Mouse (Mus musculus) liver, embryonic 14.5 days (tissue): ENCODE measurements around the gene Mtf2. TPM values are rescaled to one million over a fixed set of nuclear protein-coding genes. Genes with fewer than 3 reads are reported as not detected.

Experiments used
- ATAC-seq: fragments of 200-750 bp; cut with Nextera tagmentation; 2 replicates; pipeline ENCODE4 v1.8.0; 2017; ENCODE audit warnings: moderate number of reproducible peaks, mild to moderate bottlenecking, moderate library complexity; ENCODE audit not compliant: insufficient read depth
- DNase-seq, 3 experiments: peaks; one replicate each; pipeline ENCODE4 v3.0.0-alpha.2; 2012 to 2013; ENCODE audit warnings: low read depth in 3 of 3, low spot score in 3 of 3
- H3K27ac ChIP-seq: fragments of 300-500 bp; sonication (generic); 2 replicates; pipeline ENCODE4 v1.5.1; 2014; ENCODE audit warnings: moderate library complexity, mild to moderate bottlenecking, control low read depth, inconsistent platforms
- H3K27me3 ChIP-seq: fragments of 300-500 bp; sonication (generic); 2 replicates; pipeline ENCODE4 v1.6.1; 2014; ENCODE audit warnings: mild to moderate bottlenecking, low read length, moderate library complexity; ENCODE audit not compliant: control insufficient read depth, insufficient read depth
- H3K36me3 ChIP-seq: fragments of 300-500 bp; sonication (generic); replicated peaks from 2 replicates; pipeline ENCODE4 v1.6.1; 2014; ENCODE audit warnings: low read depth; ENCODE audit not compliant: control insufficient read depth, insufficient read depth
- H3K4me1 ChIP-seq, 2 experiments: fragments of 200-500 bp in 1 of 2; fragments of 300-500 bp in 1 of 2; sonication (generic) in 1 of 2; replicated peaks; 2 replicates each; pipeline ENCODE4 v1.6.1; 2012 to 2014; ENCODE audit warnings: antibody characterized with exemption in 1 of 2, inconsistent platforms in 1 of 2, low read length in 1 of 2; ENCODE audit not compliant: control insufficient read depth in 2 of 2, insufficient read depth in 2 of 2
- H3K4me2 ChIP-seq: fragments of 300-500 bp; sonication (generic); 2 replicates; pipeline ENCODE4 v1.6.1; 2014; ENCODE audit warnings: low read depth, mild to moderate bottlenecking, control low read depth, moderate library complexity
- H3K4me3 ChIP-seq, 2 experiments: fragments of 200-500 bp in 1 of 2; fragments of 300-500 bp in 1 of 2; sonication (generic) in 1 of 2; 2 replicates each; pipeline ENCODE4 v1.5.1; 2012 to 2014; ENCODE audit warnings: low read depth in 2 of 2, low read length in 2 of 2, mild to moderate bottlenecking in 2 of 2, control low read depth in 1 of 2, inconsistent platforms in 1 of 2, moderate library complexity in 1 of 2; ENCODE audit not compliant: insufficient read depth in 1 of 2
- H3K9ac ChIP-seq: fragments of 300-500 bp; sonication (generic); replicated peaks from 2 replicates; pipeline ENCODE4 v1.6.1; 2014; ENCODE audit warnings: mild to moderate bottlenecking, control low read depth, moderate library complexity
- H3K9me3 ChIP-seq: fragments of 300-500 bp; sonication (generic); 2 replicates; pipeline ENCODE4 v1.6.1; 2016; ENCODE audit warnings: low read length, mixed read lengths; ENCODE audit not compliant: control insufficient read depth
- CTCF ChIP-seq: IDR thresholded peaks from 2 replicates; pipeline ENCODE4 v1.5.1; 2016; ENCODE audit warnings: antibody characterized with exemption, low read depth, control low read depth
- EP300 ChIP-seq: IDR thresholded peaks from 2 replicates; pipeline ENCODE4 v1.6.1; 2016; ENCODE audit warnings: antibody characterized with exemption, low read depth
- WGBS: fragments of 180-500 bp; shearing (Covaris S2); extraction: QIAGEN DNeasy Blood & Tissue Kit; methylation state at CpG from one replicate; pipeline ENCODE4 v1.1.7; 2014; ENCODE audit not compliant: insufficient replicate concordance; 5-methylcytosine and 5-hydroxymethylcytosine counted together
- polyA plus RNA-seq, 2 experiments: library from polyadenylated mRNA; depleted of rRNA in 1 of 2; stranded (reverse) in 1 of 2; unstranded in 1 of 2; fragments of >200 nt; fragmentation: Nextera tagmentation in 1 of 2; extraction: Ambion mirVana in 1 of 2; gene quantifications; 2 replicates each; pipeline versions ENCODE4 v1.2.1 to v1.2.3; 2012 to 2014

Gene Mtf2
- polyA plus RNA-seq, 2 experiments = 14.6 to 32.2 TPM

DNA sequence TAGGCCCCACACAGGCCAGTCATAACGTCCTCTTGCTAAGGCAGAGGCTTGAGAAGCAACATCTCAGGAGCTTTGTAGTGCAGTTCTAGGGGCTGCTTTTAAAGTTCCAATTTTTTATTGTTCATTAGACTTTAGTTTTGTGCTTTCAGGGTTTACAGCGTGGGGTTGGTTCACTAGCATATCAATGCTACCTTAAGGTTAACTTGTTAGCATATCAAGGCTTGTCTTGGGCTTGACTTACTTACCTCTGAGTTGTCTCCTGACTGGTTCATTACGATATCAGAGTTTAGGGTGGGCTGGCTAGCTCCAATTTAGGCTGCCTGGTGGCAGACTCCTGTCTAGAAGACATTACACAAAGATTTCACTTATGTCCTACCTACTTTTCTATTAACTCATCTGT is 32.2 kb downstream of the Mtf2 start:
- H3K4me3 ChIP-seq = no peak overlapping the region
- no peak overlapping the region for H3K4me2 ChIP-seq
- H3K27ac ChIP-seq = no peak overlapping the region
- H3K9me3 ChIP-seq = no peaks in the 10 kb centered on the region
- TF ChIP-seq CTCF = no peak
- no peak for TF ChIP-seq EP300
- no peaks in the 10 kb centered on the region for H3K27me3 ChIP-seq
- DNase-seq (no peak), ATAC-seq (no peak)
- peaks cover 18% of the 10 kb centered on the region for H3K36me3 ChIP-seq
- H3K4me1 ChIP-seq = no peaks in the 10 kb centered on the region
- no peak overlapping the region for H3K9ac ChIP-seq
- WGBS = 79% methylated on average over 3 of the region's 3 CpGs

DNA sequence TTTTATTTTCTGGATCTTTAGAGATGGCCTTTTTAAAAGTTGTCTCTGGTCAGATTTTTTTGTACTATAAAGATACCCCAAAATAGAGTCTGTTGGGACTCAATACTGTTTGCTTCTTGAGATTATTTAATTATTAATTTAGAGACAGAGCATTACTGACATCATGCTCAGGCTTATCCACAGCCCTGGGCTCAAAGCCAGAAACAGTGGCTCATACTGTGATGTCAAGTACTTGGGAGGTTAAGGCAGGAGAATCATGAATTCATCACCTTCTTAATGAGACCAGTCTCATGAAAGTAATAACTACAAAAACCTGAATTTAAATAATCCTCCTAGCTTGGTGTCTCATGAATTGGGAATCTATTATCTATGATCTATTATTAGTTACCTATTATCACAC is 34.7 kb downstream of the Mtf2 start:
- TF ChIP-seq CTCF = no peak
- TF ChIP-seq EP300 = no peak
- H3K4me2 ChIP-seq = no peak overlapping the region
- H3K9me3 ChIP-seq = no peaks in the 10 kb centered on the region
- ATAC-seq (no peak), DNase-seq (no peak)
- no peaks in the 10 kb centered on the region for H3K27me3 ChIP-seq
- H3K4me1 ChIP-seq = no peaks in the 10 kb centered on the region
- H3K4me3 ChIP-seq = no peak overlapping the region
- no peak overlapping the region for H3K27ac ChIP-seq
- no peak overlapping the region for H3K9ac ChIP-seq
- peaks cover 19% of the 10 kb centered on the region for H3K36me3 ChIP-seq

DNA sequence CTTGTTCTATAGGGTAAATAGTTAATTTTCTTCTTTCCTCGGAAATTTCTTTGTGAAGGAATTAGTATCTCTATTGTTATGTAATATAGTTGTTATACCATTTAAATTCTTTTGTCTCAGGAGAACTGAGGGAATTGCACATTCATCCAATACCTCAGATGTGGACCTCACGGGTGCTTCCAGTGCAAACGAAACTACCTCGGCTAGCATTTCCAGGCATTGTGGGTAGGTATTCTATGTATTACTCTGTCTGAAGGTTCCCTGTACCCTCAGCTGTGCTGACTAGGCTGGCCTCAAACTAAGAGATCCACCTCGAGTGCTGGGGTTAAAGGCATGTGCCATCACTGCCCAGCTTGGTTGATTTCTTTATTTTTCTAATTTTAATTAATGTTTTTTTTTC is 38.8 kb downstream of the Mtf2 start:
- Histone ChIP-seq H3K27me3 (no peaks in the 10 kb centered on the region), H3K27ac (no peak overlapping the region), H3K9me3 (no peaks in the 10 kb centered on the region), H3K36me3 (peaks cover 21% of the 10 kb centered on the region), H3K4me1 (no peaks in the 10 kb centered on the region), H3K4me3 (no peak overlapping the region), H3K4me2 (no peak overlapping the region), H3K9ac (no peak overlapping the region)
- TF ChIP-seq EP300 = no peak
- no peak for TF ChIP-seq CTCF
- no peak for DNase-seq
- ATAC-seq = no peak
- 81% methylated on average over 5 of the region's 5 CpGs for WGBS

DNA sequence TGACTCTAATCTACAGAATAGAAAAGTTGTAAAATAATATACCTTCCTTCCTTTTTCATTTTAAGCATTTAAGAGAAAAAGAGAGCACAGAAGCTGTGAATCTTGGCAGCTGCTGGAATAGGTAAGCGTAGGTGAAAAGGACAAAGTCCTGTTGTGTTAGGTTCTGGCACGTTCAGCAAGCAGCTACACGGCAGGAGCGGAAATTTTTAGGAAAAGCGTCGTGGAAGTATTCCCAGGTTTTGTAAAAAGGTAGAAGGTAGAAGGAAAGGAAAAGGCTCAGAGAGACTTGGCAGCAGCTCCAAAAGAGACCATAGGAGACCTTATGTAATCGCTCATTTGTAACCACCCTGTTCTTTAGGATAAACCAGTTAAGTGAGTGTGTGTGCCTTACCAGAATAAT is 43.9 kb downstream of the Mtf2 start:
- no peak overlapping the region for H3K4me2 ChIP-seq
- H3K9ac ChIP-seq = no peak overlapping the region
- TF ChIP-seq EP300 (no peak), CTCF (no peak)
- no peaks in the 10 kb centered on the region for H3K27me3 ChIP-seq
- DNase-seq (no peak), ATAC-seq (no peak)
- peaks cover 13% of the 10 kb centered on the region for H3K36me3 ChIP-seq
- WGBS = 88% methylated on average over 7 of the region's 7 CpGs
- H3K4me3 ChIP-seq = no peak overlapping the region
- H3K27ac ChIP-seq = no peak overlapping the region
- H3K4me1 ChIP-seq = no peaks in the 10 kb centered on the region
- no peaks in the 10 kb centered on the region for H3K9me3 ChIP-seq

DNA sequence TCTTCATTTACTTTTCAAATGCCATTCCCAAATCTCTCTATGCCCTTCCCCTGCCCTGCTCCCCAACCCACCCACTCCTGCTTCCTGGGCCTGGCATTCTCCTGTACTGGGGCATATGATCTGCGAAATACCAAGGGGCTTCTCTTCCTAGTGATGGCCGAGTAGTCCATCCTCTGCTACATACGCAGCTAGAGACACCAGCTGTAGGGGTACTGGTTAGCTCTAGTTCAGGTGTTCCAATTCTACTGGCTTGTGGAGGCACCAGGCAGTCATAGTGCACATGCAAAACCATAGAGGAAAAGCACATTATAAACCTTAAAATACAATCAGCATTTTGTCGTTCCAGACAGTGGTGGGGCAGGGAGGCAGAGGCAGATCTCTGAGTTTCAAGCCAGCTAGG is 52.2 kb downstream of the Mtf2 start:
- Histone ChIP-seq H3K36me3 (no peaks in the 10 kb centered on the region; the same call in 1 of the 2 replicates), H3K27ac (no peak overlapping the region), H3K4me1 (no peaks in the 10 kb centered on the region), H3K27me3 (no peaks in the 10 kb centered on the region), H3K9ac (no peak overlapping the region), H3K9me3 (no peaks in the 10 kb centered on the region), H3K4me2 (no peak overlapping the region), H3K4me3 (no peak overlapping the region)
- no peak for DNase-seq
- WGBS = 74% methylated on average over 4 of the region's 4 CpGs
- ATAC-seq = no peak
- TF ChIP-seq EP300 (no peak), CTCF (no peak)
